Mouse (Mus musculus) naive thymus-derived CD4-positive, alpha-beta T cell, adult 2 months (primary cell): ENCODE results near the gene Nup188.
A peak's percentile ranks its signal among the peaks of the same experiment; 100 is the strongest.

Source experiments
- DNase-seq: peaks from one replicate; pipeline ENCODE4 v3.0.0-alpha.2; 2011; ENCODE audit warnings: low read depth

The Nup188 gene

GRCm38 (mm10) chr2:30256616-30257350, 29.4 kb upstream of the Nup188 start:
- peak; percentile 22 for DNase-seq

GRCm38 (mm10) chr2:30257699-30258460, 28.3 kb upstream of the Nup188 start:
- peak; percentile 25 for DNase-seq

DNA sequence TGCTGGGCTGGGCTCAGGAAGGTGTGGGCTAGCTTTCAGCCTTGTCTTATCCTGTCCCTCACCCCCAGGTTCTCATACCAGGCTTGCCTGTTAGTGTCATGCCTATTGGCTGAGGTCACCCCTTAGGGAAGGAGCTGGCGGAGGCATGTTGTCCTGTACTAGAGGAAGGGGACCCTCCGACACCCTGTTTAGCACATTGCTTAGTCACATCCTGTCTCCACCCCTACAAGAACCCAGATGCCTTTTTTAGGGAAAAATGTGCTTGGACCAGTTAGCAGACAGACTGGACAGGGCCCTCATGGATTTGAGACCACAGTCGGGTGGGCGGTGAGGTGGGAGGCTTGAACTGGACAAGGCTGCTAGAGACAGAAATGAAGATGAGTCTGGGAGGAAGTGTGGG, 27.6 kb upstream of the Nup188 start:
- peak; percentile 36 for DNase-seq

GRCm38 (mm10) chr2:30259131-30260064, 26.8 kb upstream of the Nup188 start:
- peak; percentile 19 for DNase-seq

DNA sequence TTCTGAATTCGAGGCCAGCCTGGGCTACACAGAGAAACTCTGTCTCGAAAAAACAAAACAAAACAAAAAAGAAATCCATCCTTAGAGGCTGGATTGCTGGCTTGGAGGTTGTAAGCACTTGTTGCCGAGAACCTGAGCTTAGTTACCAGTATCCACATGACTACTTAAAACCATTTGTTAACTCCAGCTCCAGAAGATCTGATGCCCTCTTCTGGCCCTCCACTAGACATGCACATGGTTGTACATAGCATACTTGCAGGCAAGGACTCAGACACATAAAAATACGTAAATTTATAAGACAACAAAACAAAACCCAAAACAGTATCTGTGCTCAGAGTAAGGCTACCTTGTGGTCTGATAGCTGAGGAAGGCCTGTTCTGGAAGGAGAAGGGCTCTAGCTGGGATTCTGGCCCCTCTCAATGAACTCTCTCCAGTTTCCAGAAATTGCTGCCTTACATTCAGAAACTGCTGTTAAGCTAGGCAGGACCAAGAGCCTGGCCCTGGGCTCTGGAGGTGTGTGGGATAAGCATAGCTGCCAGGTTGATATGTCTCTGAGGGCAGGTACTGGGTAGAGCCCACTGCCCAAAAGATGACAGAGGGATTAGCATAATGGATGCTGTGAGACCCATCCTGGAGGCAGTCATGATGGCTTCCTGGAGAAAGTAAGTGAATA, 25.0 kb upstream of the Nup188 start:
- peak; percentile 54 for DNase-seq

DNA sequence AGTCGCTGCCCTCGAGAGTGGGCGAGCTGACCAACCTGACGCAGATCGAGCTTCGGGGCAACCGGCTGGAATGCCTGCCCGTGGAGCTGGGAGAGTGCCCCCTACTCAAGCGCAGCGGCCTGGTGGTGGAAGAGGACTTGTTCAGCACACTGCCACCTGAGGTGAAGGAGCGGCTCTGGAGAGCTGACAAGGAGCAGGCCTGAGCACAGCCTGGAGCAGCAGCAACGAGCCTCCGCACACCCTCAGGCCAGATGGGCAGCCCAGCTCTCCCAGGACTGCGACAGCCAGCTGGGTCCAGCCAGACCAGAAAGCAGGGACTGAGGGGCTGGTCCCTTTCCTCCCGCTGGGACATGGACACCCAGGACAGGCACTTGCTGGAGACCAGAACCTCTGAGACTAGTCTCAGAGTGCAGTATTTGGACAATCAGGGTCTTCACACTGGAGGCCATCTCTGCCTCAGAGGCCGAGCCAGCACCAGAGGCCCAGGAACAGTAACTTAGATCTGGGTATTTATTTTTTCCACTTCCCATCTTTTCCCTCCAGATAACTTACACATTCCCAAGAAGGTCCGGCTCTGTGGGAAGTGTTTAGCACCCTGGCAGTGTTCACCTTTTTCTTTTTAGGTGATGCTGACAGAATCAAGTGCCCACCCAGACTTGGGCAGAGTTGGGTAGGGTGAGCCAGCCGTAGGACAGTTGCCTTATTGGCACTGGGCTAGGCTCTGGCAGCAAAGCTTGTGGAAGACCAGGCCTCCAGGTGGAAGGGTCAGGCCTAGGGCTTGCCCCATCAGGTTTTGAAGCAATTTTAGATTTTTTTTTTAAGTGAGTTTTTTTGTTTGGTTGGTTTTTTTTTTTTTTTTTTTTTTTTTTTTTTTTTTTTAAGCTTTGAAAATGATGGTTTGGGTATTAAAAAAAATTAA, 24.0 kb upstream of the Nup188 start:
- DNase-seq: no peak

DNA sequence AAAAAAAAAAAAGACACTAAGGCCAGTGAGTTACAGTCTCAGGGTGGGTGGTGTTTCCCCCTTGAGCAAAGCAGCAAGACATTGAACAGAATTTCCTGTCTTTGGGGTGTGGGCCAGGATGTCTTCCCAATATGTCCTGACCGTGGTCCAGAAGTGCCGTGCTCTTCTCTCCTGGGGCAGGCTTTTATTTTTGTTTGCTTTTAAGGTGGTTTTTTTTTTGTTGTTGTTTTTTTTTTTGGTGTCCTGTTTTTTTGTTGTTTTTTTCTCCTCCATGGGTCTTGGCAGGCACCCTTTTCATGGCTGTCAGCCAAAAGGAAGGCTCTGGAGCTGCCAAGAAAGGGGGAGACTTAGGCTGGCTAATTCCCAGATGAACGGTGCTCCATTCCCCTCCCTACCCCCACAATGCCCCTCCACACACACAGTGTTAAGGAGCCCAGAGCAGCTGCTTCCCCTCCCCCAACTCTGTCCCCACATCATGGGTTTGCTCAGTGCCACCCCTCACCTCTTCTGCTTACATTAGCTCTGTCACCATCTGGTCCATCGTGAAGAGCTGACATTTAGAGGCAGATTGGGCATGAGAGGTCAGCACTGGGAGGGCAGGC, 23.3 kb upstream of the Nup188 start:
- no peak for DNase-seq

DNA sequence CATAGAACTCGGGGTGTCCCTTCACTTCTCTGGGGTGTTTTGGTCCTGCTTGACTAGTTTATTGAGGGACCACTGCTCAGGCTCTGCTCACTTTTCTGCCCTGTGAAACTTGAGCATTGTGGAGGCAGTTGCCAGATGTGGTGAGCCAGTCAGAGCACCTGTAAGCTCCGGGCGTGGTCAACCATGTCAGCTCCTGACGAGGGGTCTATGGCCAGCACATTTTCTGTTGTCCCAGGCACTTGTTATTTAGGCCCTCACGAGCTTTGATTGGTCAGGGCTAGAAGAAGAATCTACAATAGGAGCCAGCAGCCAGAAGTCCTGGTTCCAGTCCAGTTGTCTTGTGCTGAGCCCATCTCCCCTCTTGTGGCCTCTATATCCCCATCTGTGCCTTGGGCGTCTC, 22.4 kb upstream of the Nup188 start:
- no peak for DNase-seq

GRCm38 (mm10) chr2:30264671-30265519, 21.3 kb upstream of the Nup188 start:
- DNase-seq: peak; percentile 18

DNA sequence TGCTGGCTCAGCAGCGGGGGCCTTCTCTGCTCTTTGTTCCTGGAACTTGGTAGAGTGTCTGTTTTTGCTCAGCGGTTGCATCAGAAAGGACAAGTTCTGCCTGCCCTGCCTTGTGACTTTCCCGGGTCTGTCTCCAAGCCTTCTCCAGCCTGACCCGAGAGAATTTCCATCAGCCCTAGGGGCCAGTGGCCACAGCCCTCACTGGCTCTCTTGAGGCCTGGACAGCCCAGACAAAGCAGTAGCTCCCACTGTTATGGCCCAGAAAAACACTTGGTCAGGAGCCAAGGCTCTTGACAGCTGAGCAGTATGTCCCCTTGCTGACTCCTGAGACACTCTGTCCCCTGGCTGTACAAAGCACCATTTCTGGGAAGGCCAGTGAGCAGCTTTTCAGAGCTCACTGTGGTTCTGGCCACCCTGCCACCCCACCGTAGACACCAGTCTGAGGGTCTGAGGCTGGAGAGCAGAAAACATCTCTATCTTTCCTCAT, 20.4 kb upstream of the Nup188 start, which contains the start of gene Phyhd1:
TSS of gene Phyhd1 (plus strand) at position 437 of the 487 bp plus-strand sequence.
- peak; percentile 5 for DNase-seq

GRCm38 (mm10) chr2:30266392-30266941, 19.7 kb upstream of the Nup188 start:
- peak; percentile 11 for DNase-seq

GRCm38 (mm10) chr2:30267466-30267865, 18.7 kb upstream of the Nup188 start:
- DNase-seq: peak; percentile 8

DNA sequence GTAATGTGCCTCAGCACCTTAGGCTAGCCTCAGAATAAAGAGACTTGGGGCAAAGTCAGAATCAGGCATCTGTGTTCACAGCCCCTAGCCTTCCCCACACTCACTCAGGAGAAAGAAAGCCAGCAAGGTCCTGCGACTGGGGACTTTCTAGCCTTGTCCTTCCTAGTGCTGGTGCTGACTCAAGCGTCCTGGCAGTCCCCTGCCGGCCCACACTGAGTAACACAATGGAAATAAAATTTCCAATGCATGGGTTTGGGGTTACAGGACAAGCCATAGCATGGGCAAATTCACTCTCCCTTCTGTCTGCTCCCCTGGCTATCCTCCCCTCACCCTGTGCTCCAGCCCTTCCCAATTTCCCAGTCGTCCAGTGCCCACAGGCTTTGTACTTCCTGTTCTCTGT, 17.8 kb upstream of the Nup188 start:
- DNase-seq: no peak

DNA sequence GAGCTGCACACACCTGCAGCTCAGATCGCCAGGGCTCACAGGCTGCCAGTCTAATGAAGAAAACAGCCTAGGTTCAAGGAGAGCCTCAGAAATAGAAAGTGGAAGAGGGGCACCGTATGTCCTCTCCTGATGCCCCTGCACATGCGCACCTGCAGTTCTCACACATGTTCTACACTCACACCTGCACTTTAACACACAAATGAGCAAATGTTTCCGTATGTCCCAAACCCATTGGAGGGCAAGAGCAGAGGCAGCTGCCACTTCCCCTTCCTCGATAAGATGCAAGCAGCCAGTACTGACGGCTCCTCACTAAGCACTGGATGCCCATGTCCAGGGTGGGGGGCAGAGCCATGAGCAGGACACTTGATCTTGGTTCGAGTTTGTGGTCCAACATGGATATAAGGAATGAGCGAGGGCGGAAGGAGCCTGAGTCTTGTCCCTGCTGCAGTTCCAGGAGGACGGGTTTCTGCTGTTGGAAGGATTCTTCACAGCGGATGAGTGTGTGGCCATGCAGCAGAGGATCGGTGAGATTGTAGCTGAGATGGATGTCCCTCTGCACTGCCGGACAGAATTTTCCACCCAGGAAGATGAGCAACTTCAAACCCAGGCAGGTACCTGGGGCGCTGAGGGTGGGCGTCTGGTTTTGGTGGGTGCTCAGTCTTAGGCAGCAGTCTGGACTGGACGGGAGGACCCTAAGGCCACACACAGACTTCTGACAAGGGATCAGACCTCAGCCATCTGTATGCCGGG, 16.8 kb upstream of the Nup188 start:
- DNase-seq: peak; percentile 21

DNA sequence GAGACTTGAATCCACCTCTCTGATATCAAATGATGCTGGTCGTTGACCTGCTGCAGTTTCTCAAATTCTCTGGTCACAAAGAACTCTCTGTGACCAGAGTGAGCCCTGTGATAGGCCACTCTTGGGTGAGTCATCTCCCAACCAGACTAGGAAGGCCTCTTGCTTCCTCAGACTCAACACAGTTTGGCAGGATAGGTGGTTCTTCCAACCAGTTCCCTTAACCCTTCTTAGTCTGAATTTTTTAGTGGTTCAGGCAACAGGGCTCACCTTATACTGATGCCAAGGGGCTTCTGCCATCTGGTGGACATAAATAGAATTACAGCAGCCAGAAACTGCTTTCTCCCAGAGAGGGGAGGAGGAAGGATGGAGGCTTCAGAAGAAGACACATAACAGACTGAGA, 16.1 kb upstream of the Nup188 start:
- DNase-seq: peak; percentile 86

DNA sequence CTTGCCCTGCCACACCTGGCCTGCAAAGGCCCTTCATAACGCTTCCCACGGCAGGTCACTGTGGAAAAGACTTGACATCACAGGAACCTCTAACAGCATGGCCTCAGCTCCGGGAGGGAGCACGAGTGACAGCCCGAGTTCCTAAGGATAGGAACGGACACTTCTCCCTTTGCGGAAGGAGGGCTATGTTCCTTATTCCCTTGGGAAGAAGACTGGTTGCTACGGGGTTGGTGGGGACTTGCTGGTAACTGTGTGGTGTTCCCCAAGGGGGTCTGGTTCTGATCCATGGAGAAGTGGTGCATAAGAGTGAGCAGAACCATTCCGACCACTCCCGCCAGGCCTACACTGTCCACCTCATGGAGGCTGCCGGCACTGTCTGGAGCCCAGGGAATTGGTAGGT, 5.5 kb upstream of the Nup188 start, which contains the start of gene Gm28038:
TSS of gene Gm28038 (plus strand) at position 301 of the 400 bp plus-strand sequence.
- DNase-seq: no peak

DNA sequence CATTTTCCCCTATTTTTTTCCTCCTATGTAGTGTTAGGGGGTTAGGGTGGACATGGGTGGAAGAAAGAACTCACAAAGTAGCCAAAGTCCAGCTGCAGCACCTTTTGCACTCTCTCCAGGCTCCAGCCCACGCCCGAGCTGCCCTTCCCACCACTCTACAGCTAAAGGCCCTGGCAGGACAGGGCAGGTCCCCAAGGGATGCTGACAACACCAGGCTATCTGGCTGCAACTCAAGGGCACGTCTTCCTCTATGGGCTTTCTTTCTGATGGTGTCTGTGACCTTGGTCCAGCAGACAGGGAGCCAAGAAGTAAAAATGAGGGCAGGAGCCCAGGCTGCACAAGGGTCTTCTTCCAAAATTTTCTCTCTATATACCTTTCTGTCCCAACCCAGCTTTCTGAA, 4.5 kb upstream of the Nup188 start:
- DNase-seq: no peak

DNA sequence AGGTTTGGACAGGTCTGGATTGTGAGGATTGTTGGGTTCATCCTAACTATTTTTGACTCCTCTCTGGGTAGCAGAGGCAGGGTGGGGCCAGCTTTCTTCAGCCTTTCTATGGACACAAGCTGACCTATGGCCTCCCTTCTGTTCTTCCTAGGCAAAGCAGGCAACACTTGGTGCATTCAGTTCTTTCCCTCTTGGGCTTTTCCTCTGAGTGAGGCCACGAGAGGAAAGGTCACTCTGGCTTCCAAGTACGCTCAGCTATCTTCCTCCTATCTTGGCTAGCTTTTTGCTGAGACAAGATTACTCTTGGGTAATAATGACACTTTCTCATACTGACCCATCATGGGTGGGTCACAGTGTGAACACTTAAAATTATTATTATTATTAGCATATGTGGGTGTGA, 3.0 kb upstream of the Nup188 start:
- no peak for DNase-seq
